Mouse (Mus musculus) erythroblast, embryonic 14.5 days (primary cell): Measurements from ENCODE around the gene Cab39l. TPM values are rescaled to one million over a fixed set of nuclear protein-coding genes. Genes with fewer than 3 reads are reported as not detected.

ENCODE experiments used
- H3K27me3 ChIP-seq: 2 replicates; pipeline ENCODE4 v1.6.1; 2012; ENCODE audit warnings: inconsistent platforms; ENCODE audit not compliant: control insufficient read depth
- H3K36me3 ChIP-seq: 2 replicates; pipeline ENCODE4 v1.6.1; 2012; ENCODE audit warnings: mild to moderate bottlenecking, inconsistent platforms; ENCODE audit not compliant: control insufficient read depth
- H3K4me1 ChIP-seq: 2 replicates; pipeline ENCODE4 v1.6.1; 2012; ENCODE audit warnings: inconsistent platforms; ENCODE audit not compliant: control insufficient read depth
- H3K4me3 ChIP-seq: replicated peaks from 2 replicates; pipeline ENCODE3; 2012; ENCODE audit warnings: moderate library complexity, mild to moderate bottlenecking, inconsistent platforms
- H3K9me3 ChIP-seq: 2 replicates; pipeline ENCODE4 v1.6.1; 2012; ENCODE audit warnings: low read length, inconsistent platforms, mixed read lengths; ENCODE audit not compliant: control insufficient read depth
- GATA1 ChIP-seq: IDR thresholded peaks from 2 replicates; pipeline ENCODE4 v1.6.1; 2012; ENCODE audit warnings: low read length, inconsistent platforms, mixed read lengths
- TAL1 ChIP-seq: IDR thresholded peaks from 3 replicates; pipeline ENCODE4 v1.6.1; 2012; ENCODE audit warnings: low read length, inconsistent platforms, mixed read lengths
- polyA plus RNA-seq: library from polyadenylated mRNA; stranded (reverse); fragments of >175 nt; gene quantifications from 2 replicates; pipeline ENCODE4 v1.2.3, GENCODE M21; 2012

The Cab39l gene
- polyA plus RNA-seq, 1 experiment, result 0.31 TPM

DNA sequence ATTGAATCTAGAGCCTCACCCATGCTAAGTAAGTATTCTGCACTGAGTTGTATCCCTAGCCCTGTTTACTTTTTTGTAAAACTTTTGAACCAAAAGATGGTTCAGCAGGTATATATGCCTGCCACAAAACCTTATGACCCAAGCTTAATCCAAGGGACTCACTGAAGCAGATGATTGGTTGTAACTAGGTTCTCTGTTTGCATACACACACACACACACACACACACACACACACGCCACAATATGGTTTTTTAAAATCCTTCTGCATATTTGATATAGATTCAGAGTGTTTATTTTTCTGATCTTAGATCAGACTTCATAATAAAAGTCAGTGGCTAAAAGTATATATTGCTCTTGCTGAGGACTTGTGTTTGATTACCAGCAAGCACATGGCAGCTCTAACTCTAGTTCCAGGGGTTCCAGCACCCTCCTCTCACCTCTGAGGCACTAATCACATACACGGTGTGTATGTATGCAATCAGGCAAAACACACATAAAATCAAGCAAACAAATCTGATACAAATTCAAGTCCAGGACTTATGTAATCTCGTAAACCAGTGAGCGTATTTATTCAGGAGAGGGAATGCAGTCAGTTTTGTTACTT, 97.2 kb downstream of the Cab39l start:
- no peaks in the 10 kb centered on the region for H3K9me3 ChIP-seq
- TF ChIP-seq GATA1, result no peak
- TF ChIP-seq TAL1, result no peak
- no peak overlapping the region for H3K4me3 ChIP-seq
- no peaks in the 10 kb centered on the region for H3K4me1 ChIP-seq
- H3K27me3 ChIP-seq, result no peaks in the 10 kb centered on the region
- peaks cover 25% of the 10 kb centered on the region for H3K36me3 ChIP-seq

DNA sequence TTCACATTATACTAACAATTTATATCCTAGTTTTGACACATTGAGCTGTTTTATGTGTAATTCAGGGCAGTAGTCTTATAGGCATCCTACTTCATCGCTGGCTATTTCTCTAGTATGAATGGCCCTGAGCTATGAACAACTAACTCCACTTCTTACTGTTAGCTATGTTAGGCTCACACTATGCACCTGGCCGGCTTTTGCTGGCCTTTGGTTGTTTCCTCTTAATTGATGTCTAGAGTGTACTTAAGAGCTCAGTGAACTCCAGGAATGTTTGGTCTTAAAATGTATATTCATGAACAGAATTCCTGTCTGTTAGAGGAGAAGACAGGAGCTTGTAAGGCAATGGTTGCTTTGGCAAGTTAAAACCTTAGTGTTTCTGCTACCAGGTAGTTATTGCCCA, 99.5 kb downstream of the Cab39l start:
- peaks cover 28% of the 10 kb centered on the region for H3K36me3 ChIP-seq
- H3K9me3 ChIP-seq, result no peaks in the 10 kb centered on the region
- TF ChIP-seq TAL1 (no peak), GATA1 (no peak)
- H3K27me3 ChIP-seq, result no peaks in the 10 kb centered on the region
- H3K4me1 ChIP-seq, result no peaks in the 10 kb centered on the region
- H3K4me3 ChIP-seq, result no peak overlapping the region

DNA sequence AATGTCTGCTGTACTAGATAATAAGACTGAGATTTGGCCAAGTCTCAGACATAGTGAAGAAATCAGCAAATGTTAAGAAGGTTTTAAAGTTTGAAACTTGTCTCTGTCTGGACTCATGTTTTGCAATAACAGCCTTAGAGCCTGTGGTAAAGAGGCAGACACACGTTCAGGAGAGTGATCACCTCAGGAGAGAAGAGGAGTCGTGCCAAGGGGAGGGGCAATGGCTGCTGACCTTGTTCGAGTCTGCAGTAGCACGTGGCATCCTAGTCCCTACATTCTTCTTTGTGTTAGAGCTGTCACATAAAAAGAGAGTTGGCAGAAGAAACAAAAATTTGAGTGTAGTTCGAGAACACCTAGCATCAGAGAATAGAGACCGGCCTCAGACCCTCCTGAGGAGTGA, 100.0 kb downstream of the Cab39l start:
- Histone ChIP-seq H3K4me3 (no peak overlapping the region), H3K27me3 (no peaks in the 10 kb centered on the region), H3K4me1 (no peaks in the 10 kb centered on the region), H3K9me3 (no peaks in the 10 kb centered on the region), H3K36me3 (peaks cover 28% of the 10 kb centered on the region)
- no peak for TF ChIP-seq TAL1
- no peak for TF ChIP-seq GATA1

DNA sequence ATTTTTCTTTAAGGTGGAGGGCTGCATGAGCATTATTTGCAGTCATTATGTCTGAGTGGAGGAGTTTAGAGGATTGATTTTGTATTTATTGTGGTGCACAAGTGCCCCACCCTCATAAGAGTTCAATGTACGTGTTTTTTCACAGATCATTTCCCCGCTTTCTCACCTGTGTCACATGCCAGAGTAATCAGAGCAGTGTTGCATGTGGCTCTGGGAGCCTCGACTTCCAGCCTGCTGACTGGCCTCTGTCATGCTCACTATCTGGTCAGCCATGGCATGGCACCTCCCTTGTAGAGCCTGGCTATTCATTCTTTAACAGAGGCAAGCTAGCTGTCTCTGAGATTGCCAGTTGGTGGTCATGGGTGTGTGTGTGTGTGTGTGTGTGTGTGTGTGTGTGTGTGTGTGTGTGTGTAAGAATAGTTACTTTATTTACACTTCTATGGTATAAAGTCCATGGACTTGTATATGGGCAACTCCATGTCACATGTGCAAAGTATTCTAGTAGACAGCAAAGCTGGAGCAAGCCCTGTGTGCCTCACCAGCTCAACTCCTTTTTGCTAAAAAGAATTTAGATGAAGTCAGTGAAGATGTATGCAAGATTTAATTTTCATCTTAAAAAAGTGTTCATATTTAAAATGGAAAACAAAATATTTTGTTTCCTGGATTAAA, 102.5 kb downstream of the Cab39l start:
- no peak for TF ChIP-seq GATA1
- TF ChIP-seq TAL1, result no peak
- H3K27me3 ChIP-seq, result no peaks in the 10 kb centered on the region
- H3K4me1 ChIP-seq, result no peaks in the 10 kb centered on the region
- H3K4me3 ChIP-seq, result no peak overlapping the region
- H3K9me3 ChIP-seq, result no peaks in the 10 kb centered on the region
- H3K36me3 ChIP-seq, result peaks cover 32% of the 10 kb centered on the region

DNA sequence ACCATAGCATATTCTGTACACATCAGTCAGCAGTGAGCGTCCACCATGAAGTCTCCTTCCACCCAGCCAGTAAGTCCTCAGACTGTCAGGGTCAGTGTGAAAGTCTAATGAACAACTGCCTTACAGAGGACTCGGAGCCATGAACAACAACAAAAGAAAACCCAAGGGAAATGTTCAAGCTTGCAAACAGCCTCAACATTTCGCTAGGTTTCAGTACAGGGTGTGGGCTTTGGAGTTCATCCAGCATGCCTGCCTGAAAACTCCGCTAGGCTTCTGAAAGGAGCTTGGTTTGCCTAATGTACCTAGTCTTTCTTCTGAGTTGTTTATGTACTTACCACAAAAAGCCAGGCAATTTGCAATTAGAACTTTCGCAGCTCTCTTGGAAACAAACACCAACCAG, 103.2 kb downstream of the Cab39l start:
- TF ChIP-seq GATA1 (no peak), TAL1 (no peak)
- Histone ChIP-seq H3K27me3 (no peaks in the 10 kb centered on the region), H3K9me3 (no peaks in the 10 kb centered on the region)

DNA sequence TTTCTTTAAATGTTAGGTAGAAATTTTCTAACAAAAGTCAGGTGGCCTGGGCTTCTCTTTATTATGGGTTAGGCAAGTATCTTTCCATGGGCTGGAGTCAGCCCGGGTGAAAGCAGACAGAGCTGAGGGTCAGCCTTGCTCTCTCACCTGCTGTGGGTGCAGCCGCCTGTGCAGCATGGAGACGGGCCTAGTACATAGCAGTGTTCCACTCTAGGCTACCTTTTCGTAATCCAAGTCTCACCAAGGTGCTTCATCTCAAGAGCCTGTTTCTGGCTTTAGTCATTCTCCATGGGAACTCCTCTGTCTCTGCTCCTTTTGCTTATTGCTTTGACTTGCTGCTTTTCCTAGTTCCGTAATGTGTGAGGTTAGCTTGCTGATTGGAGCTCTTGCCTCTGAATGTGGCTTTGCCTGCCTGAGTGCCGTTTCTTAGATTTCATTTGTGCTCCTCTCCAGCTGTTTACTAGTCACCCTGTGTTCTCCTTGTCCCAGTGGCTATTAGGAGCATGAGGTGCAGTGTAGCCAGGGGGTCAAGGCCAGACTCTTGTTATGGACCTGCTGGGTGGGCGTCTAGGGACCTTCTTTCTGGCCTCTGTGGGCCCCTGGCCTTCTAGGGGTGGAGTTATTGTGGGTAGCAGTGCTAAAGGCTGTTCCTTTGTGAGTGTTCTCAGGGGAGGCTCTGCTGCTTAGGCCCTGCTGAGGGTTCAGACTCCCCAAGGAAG, 105.5 kb downstream of the Cab39l start:
- no peak for TF ChIP-seq TAL1
- Histone ChIP-seq H3K4me1 (no peaks in the 10 kb centered on the region), H3K36me3 (peaks cover 25% of the 10 kb centered on the region), H3K27me3 (no peaks in the 10 kb centered on the region), H3K4me3 (no peak overlapping the region), H3K9me3 (no peaks in the 10 kb centered on the region)

More for the DNA sequence above, 103.2 kb downstream of the Cab39l start:
- Histone ChIP-seq H3K4me1 (no peaks in the 10 kb centered on the region), H3K36me3 (peaks cover 31% of the 10 kb centered on the region), H3K4me3 (no peak overlapping the region)

DNA sequence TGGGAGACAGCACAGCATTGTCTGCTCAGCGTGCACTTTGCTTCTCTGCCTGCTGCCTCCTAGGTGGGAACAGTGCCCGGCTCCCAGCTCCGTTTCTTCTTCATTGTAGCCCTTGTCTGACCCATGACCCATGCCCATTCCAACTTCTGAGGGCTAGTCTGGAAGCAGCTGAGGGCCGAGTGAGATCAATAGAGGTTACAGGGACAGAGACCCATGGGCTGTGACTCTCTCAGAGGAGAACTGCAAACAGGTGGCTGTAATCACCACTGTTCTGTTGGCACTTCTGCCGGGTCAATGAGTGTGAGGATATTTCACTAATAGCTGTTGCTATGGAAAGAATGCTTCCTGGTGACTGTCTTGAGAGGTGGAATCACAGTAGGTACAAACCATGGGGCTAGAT, 106.8 kb downstream of the Cab39l start:
- TF ChIP-seq GATA1 (no peak), TAL1 (no peak)
- no peaks in the 10 kb centered on the region for H3K9me3 ChIP-seq
- no peaks in the 10 kb centered on the region for H3K27me3 ChIP-seq
- no peaks in the 10 kb centered on the region for H3K4me1 ChIP-seq
- H3K36me3 ChIP-seq, result peaks cover 20% of the 10 kb centered on the region
- H3K4me3 ChIP-seq, result no peak overlapping the region

DNA sequence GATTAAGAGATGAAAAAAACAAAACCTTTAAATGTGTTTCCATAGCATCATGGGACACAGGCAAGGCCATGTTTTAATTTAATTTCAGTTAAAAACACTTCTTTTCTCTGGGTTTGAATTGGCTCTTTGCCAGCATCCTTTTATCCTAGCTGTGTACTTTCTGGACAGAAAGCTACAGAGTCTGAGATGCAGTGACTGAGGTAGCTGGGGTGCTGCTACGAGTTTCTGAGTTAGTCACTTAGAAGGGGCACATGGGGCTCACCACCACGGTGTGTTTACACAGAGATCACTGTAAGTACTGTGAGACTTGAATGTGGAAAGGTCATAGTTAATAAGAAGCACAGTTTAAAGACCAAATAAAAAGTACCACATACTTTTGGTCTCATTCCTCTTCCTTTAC, 107.8 kb downstream of the Cab39l start:
- no peaks in the 10 kb centered on the region for H3K4me1 ChIP-seq
- no peak overlapping the region for H3K4me3 ChIP-seq
- no peaks in the 10 kb centered on the region for H3K27me3 ChIP-seq
- TF ChIP-seq GATA1 (no peak), TAL1 (no peak)
- H3K36me3 ChIP-seq, result peaks cover 20% of the 10 kb centered on the region
- H3K9me3 ChIP-seq, result no peaks in the 10 kb centered on the region

DNA sequence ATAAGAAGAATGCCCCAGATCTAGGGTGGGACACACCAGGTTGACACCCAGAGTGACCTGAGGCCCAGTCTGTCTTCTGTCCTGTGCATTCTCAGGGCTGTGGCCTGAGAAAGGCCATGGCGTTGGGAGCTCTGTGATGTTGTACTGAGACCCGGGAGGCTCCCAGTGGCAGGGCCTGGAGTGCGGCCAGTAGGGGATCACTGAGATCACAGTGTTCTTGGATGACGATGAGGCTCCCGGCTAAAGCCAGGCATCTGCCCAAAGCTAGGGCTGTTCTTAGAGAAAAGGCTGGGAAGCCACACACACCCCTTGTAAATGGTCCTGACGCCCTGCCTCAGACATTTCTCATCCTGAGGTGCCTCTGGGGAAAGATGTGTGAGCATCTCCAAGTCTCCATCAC, 108.3 kb downstream of the Cab39l start:
- Histone ChIP-seq H3K36me3 (peaks cover 20% of the 10 kb centered on the region), H3K4me3 (no peak overlapping the region), H3K4me1 (no peaks in the 10 kb centered on the region), H3K9me3 (no peaks in the 10 kb centered on the region), H3K27me3 (no peaks in the 10 kb centered on the region)
- TF ChIP-seq GATA1, result no peak
- TF ChIP-seq TAL1, result no peak
